Mouse (Mus musculus): ENCODE data around the gene Fam57b.

The Fam57b gene

DNA sequence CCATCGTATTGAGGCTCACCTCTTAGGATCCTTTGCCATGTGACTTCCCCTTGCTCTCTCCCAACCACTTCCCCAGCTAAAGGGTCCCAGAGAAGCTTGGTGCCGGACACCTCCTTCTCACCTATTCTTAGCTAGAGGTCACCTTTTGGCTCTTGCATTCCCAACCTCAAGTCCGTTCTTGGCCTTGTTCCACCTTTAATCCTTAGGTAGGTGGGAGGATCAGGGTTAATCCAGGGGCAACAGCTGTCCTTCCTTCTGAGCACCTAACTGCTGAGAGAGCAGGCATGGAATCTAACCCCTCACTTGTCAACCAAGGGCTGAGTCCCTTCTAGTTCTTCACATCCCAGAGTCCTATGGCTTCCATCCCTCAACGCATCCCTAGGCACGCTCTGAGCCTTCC, 28.5 kb downstream of the Fam57b start:
- no peak for DNase-seq (ENCODE audit: low read depth, low spot score)

GRCm38 (mm10) chr7:126831539-126831938, 34.1 kb downstream of the Fam57b start, which contains the start of gene 4930451I11Rik:
Gene 4930451I11Rik, minus strand, starts transcription at chr7:126831639.
- no peak for DNase-seq (ENCODE audit: low read depth, low spot score)

GRCm38 (mm10) chr7:126832036-126832598, 34.6 kb downstream of the Fam57b start:
- peak; percentile 64 for DNase-seq (ENCODE audit: low read depth, low spot score)

GRCm38 (mm10) chr7:126833294-126833693, 35.8 kb downstream of the Fam57b start:
- no peak for DNase-seq (ENCODE audit: low read depth, low spot score)

DNA sequence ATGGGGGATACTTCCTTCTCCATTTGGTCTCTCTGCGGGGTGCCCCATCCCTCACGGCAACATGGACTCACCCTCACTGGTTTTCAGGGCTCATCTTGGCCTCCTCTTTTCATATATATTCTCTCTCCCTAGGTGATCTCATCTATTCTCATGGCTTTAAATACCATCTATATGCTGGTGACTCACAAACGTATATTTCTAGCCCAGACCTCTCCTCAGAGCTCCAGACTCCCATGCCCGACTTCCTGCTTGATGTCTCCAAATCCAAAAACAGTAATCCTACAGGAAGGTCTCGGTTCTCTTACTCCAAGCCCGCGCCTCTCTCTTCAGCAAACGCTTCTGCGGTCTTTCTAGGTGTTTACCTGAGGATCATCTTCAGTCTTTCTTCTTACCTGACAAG, 45.8 kb downstream of the Fam57b start:
- no peak for DNase-seq (ENCODE audit: low read depth, low spot score)

- DNase-seq (ENCODE audit: low read depth, low spot score) = no peak
Observed at GRCm38 (mm10) chr7:126845516-126845915, 48.0 kb downstream of the Fam57b start.

DNA sequence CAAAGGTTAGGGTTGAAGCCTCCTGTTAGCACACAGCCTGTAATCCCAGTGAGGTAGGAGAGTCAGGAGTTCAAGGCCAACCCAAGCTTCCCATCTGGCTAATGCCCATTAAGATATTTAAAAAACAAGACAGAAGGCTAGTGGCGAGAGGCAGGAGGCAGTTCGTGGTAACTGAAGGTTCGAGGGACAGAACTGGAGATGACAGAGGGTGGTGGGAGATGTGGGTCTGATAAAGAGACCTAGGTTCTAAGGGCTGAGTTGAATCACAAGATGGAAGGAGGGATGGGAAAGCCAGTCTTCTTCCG, 49.6 kb downstream of the Fam57b start, which contains the start of gene Doc2a:
Doc2a (plus strand) TSS at position 301 of the 305 bp plus-strand sequence.
- no peak for DNase-seq (ENCODE audit: low read depth, low spot score)

GRCm38 (mm10) chr7:126847421-126848398, 50.2 kb downstream of the Fam57b start:
- DNase-seq (ENCODE audit: low read depth, low spot score) = no peak

DNA sequence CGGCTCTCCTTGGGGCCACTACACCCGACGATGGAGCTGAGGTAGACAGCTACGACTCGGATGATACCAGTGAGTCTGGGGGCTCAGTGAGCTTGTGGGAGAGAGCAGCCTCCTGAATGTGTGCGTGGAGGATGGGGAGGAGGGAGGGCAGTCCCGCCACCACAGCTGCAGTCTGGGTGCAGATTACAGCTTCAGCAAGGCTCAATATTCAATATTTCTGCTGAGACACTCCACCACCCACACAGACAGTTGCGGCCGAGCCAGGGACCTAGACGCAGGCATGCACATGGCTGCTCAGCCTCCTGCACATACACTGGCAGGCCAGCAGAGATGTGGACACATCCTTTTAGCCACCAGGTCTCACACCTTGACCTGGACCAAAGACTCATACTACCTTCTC, 51.3 kb downstream of the Fam57b start:
- no peak for DNase-seq (ENCODE audit: low read depth, low spot score)

GRCm38 (mm10) chr7:126850161-126850560, 52.7 kb downstream of the Fam57b start:
- DNase-seq (ENCODE audit: low read depth, low spot score) = no peak

- no peak for DNase-seq (ENCODE audit: low read depth, low spot score)
Observed at GRCm38 (mm10) chr7:126851192-126851591, 53.7 kb downstream of the Fam57b start.

DNA sequence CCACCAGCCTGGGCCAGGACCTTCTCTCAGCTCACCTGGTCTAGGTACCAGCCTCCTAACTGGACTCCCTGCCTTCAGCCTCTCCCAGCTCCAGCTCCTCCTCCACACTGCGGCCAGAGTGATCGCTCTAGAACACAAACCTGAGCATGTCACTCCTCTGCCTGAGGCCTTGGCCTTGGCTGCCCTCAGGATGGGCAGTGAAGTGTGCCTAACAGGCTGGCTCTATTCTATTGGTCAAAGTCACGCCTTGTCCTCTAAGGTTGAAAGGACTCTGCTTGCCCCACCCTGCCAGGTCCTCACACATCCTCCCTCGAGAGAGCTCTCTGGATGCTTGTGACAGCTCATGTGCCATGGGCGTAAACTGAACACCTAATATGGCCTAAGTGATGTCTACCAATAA, 56.0 kb downstream of the Fam57b start:
- no peak for DNase-seq (ENCODE audit: low read depth, low spot score)

DNA sequence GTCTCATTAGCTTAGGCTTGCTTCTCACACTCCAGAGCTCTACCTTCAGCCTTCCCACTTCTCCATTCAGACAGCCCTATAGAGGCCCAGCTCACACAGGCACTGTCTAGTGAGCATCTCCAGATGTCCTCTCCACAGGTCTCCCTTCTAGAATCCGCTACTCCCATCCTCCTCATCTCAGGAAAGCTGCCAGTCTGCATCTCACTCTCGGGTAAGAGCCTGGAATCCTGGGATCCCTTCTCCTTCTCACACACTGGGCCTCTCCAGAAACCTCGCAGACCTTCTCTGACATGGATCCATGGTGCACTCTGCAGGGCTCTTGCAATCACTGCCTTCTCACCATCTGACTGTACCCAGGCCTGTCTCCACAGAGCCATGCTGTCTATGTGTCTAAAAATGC, 58.2 kb downstream of the Fam57b start:
- DNase-seq (ENCODE audit: low read depth, low spot score) = no peak

DNA sequence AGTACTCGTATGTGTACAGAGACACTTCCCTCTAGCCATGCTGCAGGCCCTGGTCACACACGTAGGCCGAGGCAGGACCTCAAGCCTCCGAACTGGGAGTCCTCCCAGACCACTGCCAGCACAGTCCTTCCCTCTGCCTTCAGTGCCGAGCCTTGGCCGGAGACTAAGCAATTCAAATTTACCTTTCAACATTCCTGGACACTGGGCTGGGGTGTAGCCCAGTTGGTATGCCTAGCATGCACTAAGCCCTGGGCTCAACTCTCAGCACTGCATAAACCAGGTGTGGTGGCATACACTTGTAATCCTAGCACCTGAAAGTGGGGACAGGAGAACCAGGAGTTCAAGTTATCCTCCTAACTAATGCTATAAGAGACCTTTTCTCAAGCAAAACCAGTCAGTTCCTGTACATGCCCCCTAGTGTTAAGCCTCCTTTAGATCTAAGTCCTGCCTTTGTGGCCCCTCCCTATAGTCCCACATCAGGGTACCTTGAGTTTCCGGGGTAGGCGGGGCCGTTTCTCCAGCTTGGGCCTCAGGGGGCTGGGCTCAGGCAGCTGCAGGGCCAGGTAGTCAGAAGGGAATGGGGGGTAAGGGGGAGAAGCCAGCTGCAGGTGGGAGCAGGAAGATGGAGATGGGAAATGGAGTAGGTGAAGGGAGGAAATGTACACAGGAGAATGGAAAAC, 59.4 kb downstream of the Fam57b start:
- DNase-seq (ENCODE audit: low read depth, low spot score) = no peak

GRCm38 (mm10) chr7:126860987-126861386, 63.5 kb downstream of the Fam57b start:
- DNase-seq (ENCODE audit: low read depth, low spot score) = no peak

DNA sequence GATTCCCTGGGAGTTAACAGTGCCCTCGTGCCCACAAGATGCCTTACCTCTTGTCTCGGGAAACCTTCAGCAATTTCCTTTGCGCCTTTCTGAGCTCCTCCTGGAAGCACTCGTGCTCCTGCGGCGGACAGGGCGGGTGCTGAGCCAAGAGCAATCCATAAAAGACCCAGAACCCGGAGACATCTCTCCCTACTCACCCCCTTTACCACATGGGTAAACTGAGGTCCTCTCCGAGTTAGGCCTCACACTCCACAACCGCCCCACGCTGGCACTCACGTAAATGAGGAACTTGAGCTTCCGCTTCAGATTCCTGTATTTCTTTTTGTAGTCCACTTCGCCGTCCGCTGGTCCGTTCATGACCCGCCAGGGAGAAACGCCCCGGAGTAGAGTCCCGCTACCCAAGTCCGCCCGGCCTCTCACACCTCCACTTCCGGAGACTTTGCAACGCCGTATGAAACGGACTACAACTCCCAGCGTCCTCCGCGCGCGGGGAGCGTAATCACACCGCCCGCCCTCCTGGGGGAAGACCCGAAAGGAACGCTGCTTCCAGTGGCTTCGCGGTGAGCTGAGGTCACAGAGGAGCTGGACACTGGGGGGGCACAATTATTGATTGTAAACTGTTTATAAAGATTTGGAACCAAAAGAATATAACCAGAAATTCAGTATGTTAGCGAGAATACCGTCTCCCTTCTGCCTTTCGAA, 64.1 kb downstream of the Fam57b start, which contains the start of gene Hirip3:
Hirip3 (plus strand) TSS at position 544 of the 702 bp plus-strand sequence.
- DNase-seq (ENCODE audit: low read depth, low spot score) = peak; percentile 92

DNA sequence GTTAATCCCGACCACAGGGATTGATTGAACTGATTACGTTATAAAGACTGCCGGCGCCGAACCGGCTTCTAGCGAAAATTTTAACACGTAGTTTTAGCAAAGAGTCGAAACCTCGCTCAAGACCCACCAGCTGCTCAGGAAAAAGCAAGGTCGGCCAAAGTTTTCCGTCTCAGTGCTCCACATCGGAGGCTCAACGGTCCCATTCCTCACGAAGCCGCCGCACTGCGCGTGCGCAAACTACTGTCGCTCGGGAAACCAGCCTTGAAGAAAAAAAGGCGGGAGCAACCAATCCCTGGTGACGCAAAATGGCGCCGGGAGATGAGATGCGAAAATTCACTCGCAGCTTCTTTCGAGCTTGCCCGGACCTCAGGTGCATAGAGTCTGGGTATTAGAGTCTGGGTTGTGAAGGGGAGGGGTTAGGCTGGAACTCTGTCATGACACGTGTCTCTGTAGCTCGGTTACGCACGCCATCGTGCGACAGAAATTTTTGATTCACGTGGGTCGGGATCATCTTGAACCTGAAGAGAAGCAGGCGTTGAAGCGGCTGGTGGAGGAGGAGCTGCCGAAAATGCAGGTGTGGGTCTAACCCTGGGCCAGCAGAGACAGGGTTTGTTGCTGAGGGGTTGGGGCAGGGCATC, 64.8 kb downstream of the Fam57b start, which contains the start of gene Ino80e:
Ino80e (minus strand) TSS at position 231 of the 638 bp plus-strand sequence.
- peak; percentile 94 for DNase-seq (ENCODE audit: low read depth, low spot score)

DNA sequence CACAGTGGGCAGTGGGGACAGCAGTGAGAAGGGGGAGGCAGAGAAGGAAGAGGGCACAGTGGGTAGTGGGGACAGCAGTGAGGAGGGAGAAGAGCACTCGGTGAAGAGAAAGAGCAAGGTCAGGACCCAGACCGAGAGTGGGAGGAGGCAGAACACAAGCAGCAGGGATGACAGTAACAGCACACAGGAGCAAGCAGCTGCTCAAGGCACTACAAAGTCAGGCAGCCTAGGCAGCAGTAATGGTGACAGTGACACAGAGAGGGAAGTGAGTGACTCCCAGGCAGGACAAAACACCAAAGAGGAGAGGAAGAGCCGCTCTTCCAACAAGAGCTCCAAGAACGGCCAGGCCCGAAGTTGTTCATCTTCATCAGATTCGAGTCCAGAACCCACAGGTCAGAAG, 66.3 kb downstream of the Fam57b start:
- no peak for DNase-seq (ENCODE audit: low read depth, low spot score)

GRCm38 (mm10) chr7:126867534-126867933, 70.1 kb downstream of the Fam57b start:
- no peak for DNase-seq (ENCODE audit: low read depth, low spot score)

- no peak for DNase-seq (ENCODE audit: low read depth, low spot score)
Observed at GRCm38 (mm10) chr7:126868003-126868402, 70.5 kb downstream of the Fam57b start.
